Mouse (Mus musculus) liver, embryonic 16.5 days (tissue): ENCODE data around the gene Kdf1. TPM values are rescaled to one million over a fixed set of nuclear protein-coding genes. Genes with fewer than 3 reads are reported as not detected.

ENCODE experiments used
- ATAC-seq: fragments of 200-750 bp; cut with Nextera tagmentation; 2 replicates; pipeline ENCODE4 v1.8.0; 2017; ENCODE audit warnings: low read depth, mild to moderate bottlenecking, moderate number of reproducible peaks, moderate library complexity
- H3K27ac ChIP-seq: fragments of 300-500 bp; sonication (generic); 2 replicates; pipeline ENCODE4 v1.5.1; 2014; ENCODE audit warnings: mild to moderate bottlenecking, low read length
- H3K27me3 ChIP-seq: fragments of 300-500 bp; sonication (generic); 2 replicates; pipeline ENCODE4 v1.6.1; 2014; ENCODE audit warnings: low read depth, low read length, mixed read lengths; ENCODE audit not compliant: control insufficient read depth, insufficient read depth
- H3K36me3 ChIP-seq: fragments of 300-500 bp; sonication (generic); 2 replicates; pipeline ENCODE4 v1.6.1; 2014; ENCODE audit warnings: mild to moderate bottlenecking; ENCODE audit not compliant: control insufficient read depth, insufficient read depth
- H3K4me1 ChIP-seq: fragments of 300-500 bp; sonication (generic); 2 replicates; pipeline ENCODE4 v1.6.1; 2014; ENCODE audit warnings: low read depth, low read length, mixed read lengths; ENCODE audit not compliant: control insufficient read depth
- H3K4me2 ChIP-seq: fragments of 300-500 bp; sonication (generic); 2 replicates; pipeline ENCODE4 v1.6.1; 2014; ENCODE audit warnings: low read depth, low read length, mixed read lengths
- H3K4me3 ChIP-seq: fragments of 300-500 bp; sonication (generic); 2 replicates; pipeline ENCODE4 v1.5.1; 2014; ENCODE audit warnings: low read depth, mild to moderate bottlenecking, low read length
- H3K9ac ChIP-seq: fragments of 300-500 bp; sonication (generic); 2 replicates; pipeline ENCODE4 v1.6.1; 2014; ENCODE audit warnings: low read depth, low read length
- H3K9me3 ChIP-seq: fragments of 300-500 bp; sonication (generic); replicated peaks from 2 replicates; pipeline ENCODE4 v1.6.1; 2016; ENCODE audit warnings: low read length; ENCODE audit not compliant: control insufficient read depth
- WGBS: fragments of 180-500 bp; shearing (Covaris S2); extraction: QIAGEN DNeasy Blood & Tissue Kit; methylation state at CpG from one replicate; pipeline ENCODE4 v1.1.7; 2014; ENCODE audit not compliant: insufficient replicate concordance; 5-methylcytosine and 5-hydroxymethylcytosine counted together
- polyA plus RNA-seq: library from polyadenylated mRNA; unstranded; fragments of >200 nt; fragmentation: Nextera tagmentation; extraction: Ambion mirVana; gene quantifications from 2 replicates; pipeline ENCODE4 v1.2.1, GENCODE M21; 2015

The Kdf1 gene
- polyA plus RNA-seq, 1 experiment from 2014 or later = 2.6 TPM

DNA sequence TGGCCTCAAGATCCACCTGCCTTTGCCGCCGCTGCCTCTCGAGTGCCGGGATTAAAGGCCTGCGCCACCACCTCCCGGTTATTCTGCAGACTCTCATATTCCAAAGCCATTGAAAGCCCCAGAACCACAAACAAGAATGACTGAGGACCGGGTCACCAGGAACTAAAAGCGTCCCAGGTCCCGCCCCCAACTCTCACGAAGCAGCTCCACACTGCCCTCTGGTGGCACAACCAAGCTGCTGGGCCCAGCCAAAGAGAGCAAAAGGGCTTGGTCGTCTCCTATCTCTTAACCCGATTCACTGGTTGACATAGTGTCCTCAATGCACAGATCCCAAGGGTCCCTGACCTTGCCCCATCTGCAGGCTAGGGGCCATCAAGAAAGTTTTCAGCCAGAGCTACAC is 24.3 kb upstream of the Kdf1 start:
- 0% methylated on average over 12 of the region's 12 CpGs for WGBS
- ATAC-seq = peak; percentile 42; the same call in 1 of the 2 replicates
- H3K9ac ChIP-seq = no peak overlapping the region

DNA sequence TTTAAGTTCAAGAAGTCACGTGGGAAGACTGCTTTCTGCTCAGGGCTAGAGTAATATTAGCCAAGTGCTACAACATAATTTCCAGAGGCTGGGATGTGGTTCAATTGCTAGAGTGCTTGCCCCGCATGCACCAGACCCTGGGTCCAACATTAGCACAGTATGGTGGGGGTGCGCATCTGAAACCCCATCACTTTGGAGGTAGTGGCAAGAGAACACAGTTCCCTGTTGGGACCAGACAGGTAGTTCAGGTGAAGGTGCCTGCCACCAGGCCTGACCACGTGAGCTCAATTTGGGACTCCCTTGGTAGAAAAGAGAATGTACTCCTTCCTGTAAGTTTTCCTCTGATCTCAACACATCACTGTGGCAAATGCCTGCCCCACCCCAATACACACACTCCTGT is 23.9 kb upstream of the Kdf1 start:
- H3K4me2 ChIP-seq = no peak overlapping the region
- no peak for ATAC-seq
- no peak overlapping the region for H3K4me3 ChIP-seq
- no peak overlapping the region for H3K9ac ChIP-seq
- H3K36me3 ChIP-seq = no peaks in the 10 kb centered on the region
- H3K4me1 ChIP-seq = peaks cover 18% of the 10 kb centered on the region
- peaks cover 62% of the 10 kb centered on the region for H3K27me3 ChIP-seq
- WGBS = 58% methylated on average over 4 of the region's 4 CpGs
- no peak overlapping the region for H3K27ac ChIP-seq
- no peaks in the 10 kb centered on the region for H3K9me3 ChIP-seq

More for the DNA sequence above, 24.3 kb upstream of the Kdf1 start:
- Histone ChIP-seq H3K9me3 (no peaks in the 10 kb centered on the region), H3K27ac (no peak overlapping the region), H3K4me1 (peaks cover 18% of the 10 kb centered on the region), H3K36me3 (no peaks in the 10 kb centered on the region), H3K4me3 (peak overlapping the region; percentile 35), H3K4me2 (peak overlapping the region; percentile 70), H3K27me3 (peaks cover 58% of the 10 kb centered on the region)

DNA sequence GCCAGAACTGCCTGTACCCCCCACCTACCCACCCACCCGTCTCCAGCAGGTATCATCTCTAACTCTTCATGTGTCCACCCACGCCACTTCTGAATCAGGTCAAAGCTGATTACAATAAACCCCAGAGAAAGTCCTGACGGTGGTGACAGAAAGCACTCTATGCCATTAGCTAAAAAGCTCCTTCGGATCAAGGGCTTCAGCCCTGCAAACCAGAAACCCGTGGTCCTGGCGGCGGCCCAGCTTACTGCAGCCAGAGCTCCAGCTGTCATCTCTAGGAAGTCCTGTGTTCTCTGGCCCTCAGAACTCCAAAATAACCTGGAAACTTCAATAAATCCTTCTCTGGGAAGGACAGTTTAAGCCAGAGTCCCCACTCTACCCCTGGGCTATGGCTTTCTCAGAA is 23.1 kb upstream of the Kdf1 start:
- no peaks in the 10 kb centered on the region for H3K9me3 ChIP-seq
- ATAC-seq = no peak
- 30% methylated on average over 7 of the region's 7 CpGs for WGBS
- H3K27ac ChIP-seq = no peak overlapping the region
- H3K36me3 ChIP-seq = no peaks in the 10 kb centered on the region
- no peak overlapping the region for H3K4me2 ChIP-seq
- peaks cover 70% of the 10 kb centered on the region for H3K27me3 ChIP-seq
- H3K9ac ChIP-seq = no peak overlapping the region
- no peak overlapping the region for H3K4me3 ChIP-seq
- H3K4me1 ChIP-seq = peaks cover 18% of the 10 kb centered on the region

DNA sequence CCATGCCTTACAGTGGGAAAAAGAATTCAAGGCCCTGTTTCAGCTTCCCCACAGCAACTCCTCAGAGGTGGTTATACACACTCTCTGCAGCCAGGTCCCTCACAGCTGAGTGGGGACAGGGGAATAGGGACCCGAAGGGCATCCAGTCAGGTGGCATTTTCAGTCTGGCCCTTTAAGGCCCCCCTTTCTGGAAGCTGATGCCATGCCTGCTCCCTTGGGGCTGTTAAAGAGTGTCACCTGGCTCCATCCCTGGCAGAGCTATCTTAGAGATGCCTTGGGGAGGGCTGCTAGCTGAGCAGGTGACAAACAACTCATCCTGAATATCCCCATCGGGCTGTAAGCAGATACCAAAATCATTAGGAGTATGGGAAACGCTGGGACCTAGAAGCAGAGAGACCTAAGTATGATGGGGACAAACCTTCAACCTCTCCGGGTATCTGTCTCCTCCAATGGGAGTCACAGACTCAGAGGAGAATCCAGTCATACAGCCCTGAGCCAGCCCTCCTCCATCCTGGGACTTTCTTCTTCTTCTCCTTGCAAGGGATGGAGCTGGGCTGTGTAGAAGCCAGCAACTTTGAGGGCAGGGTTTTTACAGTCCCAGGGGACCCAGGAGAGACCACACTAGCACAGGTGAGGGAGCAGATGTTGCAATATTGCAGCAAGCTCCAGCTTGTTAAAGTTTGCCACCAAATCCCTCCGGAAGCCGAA is 21.9 kb upstream of the Kdf1 start:
- Histone ChIP-seq H3K9me3 (no peaks in the 10 kb centered on the region), H3K36me3 (no peaks in the 10 kb centered on the region), H3K4me3 (no peak overlapping the region), H3K27ac (no peak overlapping the region), H3K9ac (no peak overlapping the region), H3K4me2 (no peak overlapping the region), H3K27me3 (peaks cover 81% of the 10 kb centered on the region), H3K4me1 (peaks cover 14% of the 10 kb centered on the region)
- ATAC-seq = no peak
- WGBS = 23% methylated on average over 6 of the region's 6 CpGs

DNA sequence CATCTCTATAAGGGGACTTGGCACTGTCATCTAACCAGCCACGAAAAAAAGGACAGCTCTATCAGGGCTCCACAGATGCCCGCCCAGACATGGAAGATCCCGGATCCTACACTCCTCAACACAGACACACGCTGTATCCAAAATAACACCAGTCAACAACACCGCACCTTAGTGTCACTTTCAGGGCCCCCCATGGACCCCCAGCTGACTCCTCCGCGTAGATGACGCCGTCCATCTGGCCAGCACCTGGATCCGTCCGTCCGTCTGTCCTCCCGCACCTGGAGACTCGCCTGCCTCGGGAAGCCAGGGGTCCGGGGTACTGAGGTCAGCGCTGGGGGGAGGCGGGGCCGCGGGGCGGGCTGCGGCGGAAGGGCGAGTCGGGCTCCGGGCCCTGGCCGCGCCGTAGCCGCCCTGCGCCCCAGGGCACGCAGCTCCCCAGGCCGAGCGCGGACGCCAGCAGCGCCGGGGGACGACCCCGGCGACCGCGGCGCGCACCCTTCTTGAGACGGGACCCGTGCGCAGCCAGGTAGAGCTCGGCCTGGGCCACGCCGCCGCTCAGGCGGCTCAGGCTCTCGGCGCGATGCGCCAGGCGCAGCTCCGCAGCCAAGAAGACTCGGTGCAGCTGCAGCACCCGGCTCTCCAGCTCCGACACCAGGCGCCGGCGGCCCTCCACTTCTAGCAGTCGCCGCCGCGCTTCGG is 21.2 kb upstream of the Kdf1 start:
- peak overlapping the region; percentile 44 for H3K4me3 ChIP-seq

DNA sequence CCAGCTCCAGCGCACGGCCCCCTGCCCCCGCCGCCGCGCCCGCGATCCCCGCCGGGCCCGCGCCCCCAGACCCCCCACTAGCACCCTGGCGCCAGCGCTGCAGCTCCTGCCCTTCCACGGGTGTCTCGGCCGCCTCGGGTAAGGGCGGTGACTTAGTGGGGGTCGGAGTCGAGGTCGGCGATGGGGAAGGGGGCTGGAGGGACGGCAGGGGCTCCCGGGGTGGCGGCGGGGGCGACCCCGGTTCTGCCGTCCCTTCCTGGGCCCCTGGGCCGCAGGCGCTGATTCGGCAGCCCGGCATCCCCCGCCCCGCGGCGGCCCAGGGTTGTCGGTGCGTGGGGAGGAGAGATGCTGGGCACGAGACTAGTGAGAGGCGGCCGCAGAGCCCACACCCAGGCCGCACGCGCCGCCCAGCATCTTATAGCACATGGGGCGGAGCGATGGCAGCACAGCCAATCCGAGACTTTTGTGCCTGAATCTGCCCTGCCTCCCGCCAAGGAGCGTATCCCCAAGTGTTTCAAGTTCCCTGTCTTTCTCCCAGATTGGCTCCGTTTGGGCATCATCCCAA is 20.5 kb upstream of the Kdf1 start, which contains the start of gene Trnp1:
TSS of gene Trnp1 (minus strand) at position 391 of the 565 bp plus-strand sequence.
- WGBS = 0% methylated on average over 45 of the region's 53 CpGs
- peak; percentile 51; the same call in 1 of the 2 replicates for ATAC-seq

More for the DNA sequence above, 21.2 kb upstream of the Kdf1 start:
- H3K36me3 ChIP-seq = no peaks in the 10 kb centered on the region
- 0 out of 2 replicates have a peak, but pooled peaks have one; percentile 3 for ATAC-seq
- peaks cover 10% of the 10 kb centered on the region for H3K4me1 ChIP-seq
- WGBS = under 1% methylated on average over 59 of the region's 70 CpGs
- H3K27me3 ChIP-seq = peaks cover 87% of the 10 kb centered on the region
- H3K4me2 ChIP-seq = peak overlapping the region; percentile 61
- H3K27ac ChIP-seq = no peak overlapping the region
- H3K9ac ChIP-seq = no peak overlapping the region
- H3K9me3 ChIP-seq = no peaks in the 10 kb centered on the region

DNA sequence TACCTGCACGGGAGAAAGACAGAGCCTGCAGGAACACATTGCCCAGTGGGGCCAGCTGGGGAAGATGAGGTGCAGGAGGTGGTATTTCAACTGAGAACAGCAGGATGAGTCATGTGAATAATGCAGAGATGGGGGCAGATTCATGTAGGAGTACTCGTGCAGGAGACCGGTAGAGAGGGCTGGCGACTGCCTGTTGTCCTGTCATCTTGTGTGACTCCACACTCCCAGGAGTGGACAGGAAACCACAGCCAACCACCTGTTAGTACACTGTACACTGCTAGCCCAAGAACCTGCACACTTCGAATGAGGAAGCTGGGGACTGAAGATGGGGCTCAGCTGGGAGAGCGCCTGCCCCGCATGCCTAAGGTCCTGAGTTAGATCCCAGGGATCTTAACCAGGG is 17.2 kb upstream of the Kdf1 start:
- ATAC-seq = no peak
- Histone ChIP-seq H3K9ac (no peak overlapping the region), H3K36me3 (no peaks in the 10 kb centered on the region), H3K4me1 (peaks cover 5% of the 10 kb centered on the region), H3K4me3 (no peak overlapping the region), H3K27me3 (peaks cover 76% of the 10 kb centered on the region), H3K9me3 (no peaks in the 10 kb centered on the region), H3K4me2 (no peak overlapping the region), H3K27ac (no peak overlapping the region)
- 19% methylated on average over 7 of the region's 7 CpGs for WGBS

More for the DNA sequence above, 20.5 kb upstream of the Kdf1 start, which contains the start of gene Trnp1:
- no peaks in the 10 kb centered on the region for H3K9me3 ChIP-seq
- no peaks in the 10 kb centered on the region for H3K36me3 ChIP-seq
- H3K4me2 ChIP-seq = peak within 1 kb of the TSS; percentile 61
- H3K9ac ChIP-seq = no peak within 1 kb of the TSS
- H3K4me3 ChIP-seq = peak within 1 kb of the TSS; percentile 44
- peaks cover 10% of the 10 kb centered on the region for H3K4me1 ChIP-seq
- H3K27ac ChIP-seq = no peak within 1 kb of the TSS
- peaks cover 87% of the 10 kb centered on the region for H3K27me3 ChIP-seq

DNA sequence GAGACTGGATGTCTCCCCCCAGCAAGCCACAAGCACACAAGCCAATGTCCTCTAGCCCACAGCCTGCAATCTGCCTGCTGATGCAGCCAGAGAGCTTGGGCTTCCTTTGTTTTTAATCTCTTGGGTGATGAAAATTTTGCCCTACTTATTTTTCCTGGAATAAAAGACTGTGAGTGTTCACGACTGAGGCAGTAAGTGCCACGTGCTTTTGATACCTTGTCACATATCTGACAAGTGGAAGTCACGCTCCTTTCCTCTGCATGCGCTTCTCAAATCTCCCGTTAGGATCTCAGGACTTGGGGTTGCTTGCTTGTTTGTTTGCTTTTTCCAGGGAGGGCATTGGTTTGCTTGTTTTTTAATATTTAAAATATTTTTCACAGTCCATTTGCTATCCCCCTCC is 14.5 kb upstream of the Kdf1 start:
- ATAC-seq = no peak
- Histone ChIP-seq H3K9me3 (no peaks in the 10 kb centered on the region), H3K4me3 (no peak overlapping the region), H3K36me3 (no peaks in the 10 kb centered on the region), H3K27ac (no peak overlapping the region), H3K4me2 (no peak overlapping the region), H3K27me3 (peaks cover 51% of the 10 kb centered on the region), H3K4me1 (no peaks in the 10 kb centered on the region), H3K9ac (no peak overlapping the region)
- WGBS = 24% methylated on average over 5 of the region's 5 CpGs
